8 mouse cellular contexts compared by ENCODE assay signal in genomic region chr2:164834531-164834930, GRCm38 (mm10). TPM values are rescaled to one million over a fixed set of nuclear protein-coding genes. Genes with fewer than 3 reads are reported as not detected.
A peak's percentile ranks its signal among the peaks of the same experiment; 100 is the strongest.
DNase-seq lines count a peak whose midpoint lies in the region; ATAC-seq and TF ChIP-seq lines count a peak whose summit lies in the region.

No protein-coding gene starts in this region.

- WGBS in heart, adult 2 months: 42% methylated on average over 8 of the region's 8 CpGs
- WGBS in hindbrain, embryonic 14.5 days: 37% methylated on average over 8 of the region's 8 CpGs
- 41% methylated on average over 8 of the region's 8 CpGs for WGBS in liver, embryonic 15.5 days (ENCODE audit: insufficient replicate concordance)
- WGBS in stomach, embryonic 14.5 days: 50% methylated on average over 8 of the region's 8 CpGs

- no peak for ATAC-seq in hindbrain, embryonic 14.5 days (ENCODE audit: low FRiP score)
- ATAC-seq in liver, embryonic 15.5 days (ENCODE audit: insufficient read depth): no peak
- ATAC-seq in stomach, embryonic 14.5 days (ENCODE audit: insufficient number of reproducible peaks, insufficient read depth, low FRiP score, low read depth): no peak

- peak; percentile 43 to 45 for DNase-seq in heart, adult 2 months
- DNase-seq in heart, adult 8-10 months (ENCODE audit: low spot score): no peak
- DNase-seq in brain, adult 2 months (ENCODE audit: low read depth, low spot score): peak; percentile 60
- DNase-seq in hindbrain, embryonic 14.5 days (ENCODE audit: low spot score): no peak
- DNase-seq in testis, postnatal 10 days (ENCODE audit: low spot score): no peak
- DNase-seq in ovary, adult 18-20 months (ENCODE audit: low spot score): no peak

- H3K27ac ChIP-seq in heart, adult 2 months: peak overlapping the region; percentile 99
- no peak overlapping the region for H3K27ac ChIP-seq in hindbrain, embryonic 14.5 days
- peak overlapping the region; percentile 81; the same call in 1 of the 2 replicates for H3K27ac ChIP-seq in liver, embryonic 15.5 days (replicated peaks)
- H3K27ac ChIP-seq in stomach, embryonic 14.5 days (ENCODE audit: low read length): no peak overlapping the region

- TF ChIP-seq POLR2A in heart, adult 2 months (IDR thresholded peaks at IDR 0.05; ENCODE audit: insufficient read depth, low read depth, low read length): no peak

- intact Hi-C loops in heart, adult 2 months (cut with DNase I): loop anchor here (2.0 to 10.0 kb wide), 3 partner anchors 20 to 200 kb away; partner anchors contain the start of gene Ncoa5

- H3K4me3 ChIP-seq in heart, adult 2 months: peak overlapping the region; percentile 92
- peak overlapping the region; percentile 68 for H3K4me3 ChIP-seq in hindbrain, embryonic 14.5 days (replicated peaks; ENCODE audit: low read length)
- H3K4me3 ChIP-seq in liver, embryonic 15.5 days (replicated peaks): peak overlapping the region; percentile 68
- peak overlapping the region; percentile 78 for H3K4me3 ChIP-seq in stomach, embryonic 14.5 days (ENCODE audit: low read depth, low read length)

- H3K4me2 ChIP-seq in hindbrain, embryonic 14.5 days (replicated peaks): peak overlapping the region; percentile 99
- peak overlapping the region; percentile 99 for H3K4me2 ChIP-seq in liver, embryonic 15.5 days
- H3K4me2 ChIP-seq in stomach, embryonic 14.5 days (replicated peaks; ENCODE audit: low read depth, low read length): peak overlapping the region; percentile 98

- H3K79me2 ChIP-seq in heart, adult 2 months (replicated peaks; ENCODE audit: control insufficient read depth, insufficient read depth, low read length): no peaks in the 10 kb centered on the region

- peak overlapping the region; percentile 81 for H3K9ac ChIP-seq in heart, adult 2 months (ENCODE audit: low read depth, low read length)
- H3K9ac ChIP-seq in hindbrain, embryonic 14.5 days: peak overlapping the region; percentile 70
- no peak overlapping the region; the same call in 1 of the 2 replicates for H3K9ac ChIP-seq in liver, embryonic 15.5 days
- H3K9ac ChIP-seq in stomach, embryonic 14.5 days (replicated peaks; ENCODE audit: low read depth, low read length): peak overlapping the region; percentile 67

- H3K36me3 ChIP-seq in heart, adult 2 months (ENCODE audit: control insufficient read depth, insufficient read depth, low read length): no peaks in the 10 kb centered on the region
- H3K36me3 ChIP-seq in hindbrain, embryonic 14.5 days (replicated peaks; ENCODE audit: control insufficient read depth, insufficient read depth): peaks cover 27% of the 10 kb centered on the region
- H3K36me3 ChIP-seq in liver, embryonic 15.5 days (replicated peaks): peaks cover 39% of the 10 kb centered on the region
- H3K36me3 ChIP-seq in stomach, embryonic 14.5 days (ENCODE audit: control insufficient read depth, insufficient read depth, low read length): peaks cover 11% of the 10 kb centered on the region

- TF ChIP-seq CTCF in heart, adult 2 months (IDR thresholded peaks at IDR 0.05): peak; percentile 30

- H3K4me1 ChIP-seq in heart, adult 2 months (ENCODE audit: control insufficient read depth, insufficient read depth, low read length): peaks cover 7% of the 10 kb centered on the region
- H3K4me1 ChIP-seq in hindbrain, embryonic 14.5 days (replicated peaks; ENCODE audit: control insufficient read depth, insufficient read depth, low read length): peaks cover 16% of the 10 kb centered on the region
- H3K4me1 ChIP-seq in liver, embryonic 15.5 days (replicated peaks): peaks cover 33% of the 10 kb centered on the region
- peaks cover 9% of the 10 kb centered on the region; the same call in 1 of the 2 replicates for H3K4me1 ChIP-seq in stomach, embryonic 14.5 days (ENCODE audit: control insufficient read depth, insufficient read depth, low read length)

- H3K9me3 ChIP-seq in hindbrain, embryonic 14.5 days (ENCODE audit: control insufficient read depth, low read length): no peaks in the 10 kb centered on the region
- H3K9me3 ChIP-seq in liver, embryonic 15.5 days (replicated peaks): no peaks in the 10 kb centered on the region
- no peaks in the 10 kb centered on the region for H3K9me3 ChIP-seq in stomach, embryonic 14.5 days (ENCODE audit: control insufficient read depth, low read depth, low read length)

- no peak for TF ChIP-seq EP300 in heart, adult 2 months (IDR thresholded peaks at IDR 0.05; ENCODE audit: insufficient read depth, low read depth, low read length)

- no peaks in the 10 kb centered on the region for H3K27me3 ChIP-seq in heart, adult 2 months (ENCODE audit: control insufficient read depth, insufficient read depth, low read length)
- H3K27me3 ChIP-seq in hindbrain, embryonic 14.5 days (ENCODE audit: control insufficient read depth, insufficient read depth, low read length): no peaks in the 10 kb centered on the region
- H3K27me3 ChIP-seq in liver, embryonic 15.5 days: no peaks in the 10 kb centered on the region
- H3K27me3 ChIP-seq in stomach, embryonic 14.5 days (ENCODE audit: control insufficient read depth, insufficient read depth, low read length): no peaks in the 10 kb centered on the region

RNA-seq across cellular contexts. Expression of gene Neurl2, which starts 1.3 kb away (rescaled TPM):
- 10 to 100 TPM; 47.2 to 49.2 TPM for total RNA-seq in heart, adult 2 months (2021)
- 54.2 and 54.8 TPM in 2 replicates for polyA plus RNA-seq in heart, adult 2 months (2012; rRNA removed)
- total RNA-seq in heart, adult 8-10 months (2022): 10 to 100 TPM; 53.8 to 59.3 (median 58.1) TPM
- polyA plus RNA-seq in hindbrain, embryonic 14.5 days (2014; fragmentation: Nextera tagmentation; extraction: Ambion mirVana): 5.8 and 7.9 TPM in 2 replicates
- 1.5 and 2.5 TPM in 2 replicates for polyA plus RNA-seq in liver, embryonic 15.5 days (2015; fragmentation: Nextera tagmentation; extraction: Ambion mirVana)
- polyA plus RNA-seq in stomach, embryonic 14.5 days (2014; fragmentation: Nextera tagmentation; extraction: Ambion mirVana): 6.3 and 8.3 TPM in 2 replicates

RNA-seq across cellular contexts. Expression of gene Ctsa, which starts 1.9 kb away (rescaled TPM):
- 10 to 100 TPM; 94.3 to 99.8 TPM for total RNA-seq in heart, adult 2 months (2021)
- polyA plus RNA-seq in heart, adult 2 months (2012; rRNA removed): 200 and 232 TPM in 2 replicates
- 100 to 1,000 TPM in 3 of 4 experiments, 10 to 100 TPM in 1; 94.7 to 106 (median 103) TPM for total RNA-seq in heart, adult 8-10 months (2022)
- polyA plus RNA-seq in hindbrain, embryonic 14.5 days (2014; fragmentation: Nextera tagmentation; extraction: Ambion mirVana): 85.9 and 89.6 TPM in 2 replicates
- polyA plus RNA-seq in liver, embryonic 15.5 days (2015; fragmentation: Nextera tagmentation; extraction: Ambion mirVana): 75.4 and 81.1 TPM in 2 replicates
- 130 and 134 TPM in 2 replicates for polyA plus RNA-seq in stomach, embryonic 14.5 days (2014; fragmentation: Nextera tagmentation; extraction: Ambion mirVana)

RNA-seq across cellular contexts. Expression of gene Spata25, which starts 6.2 kb away (rescaled TPM):
- total RNA-seq in heart, adult 2 months (2021): under 1 TPM; 0.60 to 0.68 TPM
- 0.23 TPM in 1 of 2 replicates, not detected in the other for polyA plus RNA-seq in heart, adult 2 months (2012; rRNA removed)
- 1 to 10 TPM in 1 of 4 experiments, under 1 TPM in 2, not detected in 1; 0.66 to 1.2 (median 0.80) TPM for total RNA-seq in heart, adult 8-10 months (2022)
- polyA plus RNA-seq in hindbrain, embryonic 14.5 days (2014; fragmentation: Nextera tagmentation; extraction: Ambion mirVana): not detected in 2 replicates
- not detected in 2 replicates for polyA plus RNA-seq in liver, embryonic 15.5 days (2015; fragmentation: Nextera tagmentation; extraction: Ambion mirVana)
- polyA plus RNA-seq in stomach, embryonic 14.5 days (2014; fragmentation: Nextera tagmentation; extraction: Ambion mirVana): not detected in 2 replicates

RNA-seq across cellular contexts. Expression of gene Zswim1, which starts 12.0 kb away (rescaled TPM):
- total RNA-seq in heart, adult 2 months (2021): 1 to 10 TPM; 4.5 to 5.3 TPM
- 5.1 and 6.4 TPM in 2 replicates for polyA plus RNA-seq in heart, adult 2 months (2012; rRNA removed)
- 1 to 10 TPM; 4.6 to 6.1 (median 5.1) TPM for total RNA-seq in heart, adult 8-10 months (2022)
- 25.7 and 26.7 TPM in 2 replicates for polyA plus RNA-seq in hindbrain, embryonic 14.5 days (2014; fragmentation: Nextera tagmentation; extraction: Ambion mirVana)
- 4.4 TPM in 2 replicates for polyA plus RNA-seq in liver, embryonic 15.5 days (2015; fragmentation: Nextera tagmentation; extraction: Ambion mirVana)
- polyA plus RNA-seq in stomach, embryonic 14.5 days (2014; fragmentation: Nextera tagmentation; extraction: Ambion mirVana): 16.0 and 17.6 TPM in 2 replicates

RNA-seq across cellular contexts. Expression of gene Pltp, which starts 23.0 kb away (rescaled TPM):
- 10 to 100 TPM; 33.8 to 36.1 TPM for total RNA-seq in heart, adult 2 months (2021)
- polyA plus RNA-seq in heart, adult 2 months (2012; rRNA removed): 57.4 and 71.2 TPM in 2 replicates
- 10 to 100 TPM; 32.8 to 40.4 (median 35.7) TPM for total RNA-seq in heart, adult 8-10 months (2022)
- polyA plus RNA-seq in hindbrain, embryonic 14.5 days (2014; fragmentation: Nextera tagmentation; extraction: Ambion mirVana): 148 and 167 TPM in 2 replicates
- polyA plus RNA-seq in liver, embryonic 15.5 days (2015; fragmentation: Nextera tagmentation; extraction: Ambion mirVana): 17.8 and 23.5 TPM in 2 replicates
- polyA plus RNA-seq in stomach, embryonic 14.5 days (2014; fragmentation: Nextera tagmentation; extraction: Ambion mirVana): 50.6 and 53.2 TPM in 2 replicates

Comparison
In these comparisons a context has a peak if more than half of its experiments do, and no peak if none do; other contexts are left out.
1. DNase-seq: peak in heart, adult 2 months (2 of 2) and brain, adult 2 months (single experiment); none in heart, adult 8-10 months (single experiment), hindbrain, embryonic 14.5 days (single experiment), testis, postnatal 10 days (single experiment) and ovary, adult 18-20 months (single experiment).
2. H3K27ac ChIP-seq: peak in heart, adult 2 months (single experiment) and liver, embryonic 15.5 days (single experiment); none in hindbrain, embryonic 14.5 days (single experiment) and stomach, embryonic 14.5 days (single experiment).
3. Peak in every context shown above with its lines, with median percentiles within 50 percentile points of each other: H3K4me3 ChIP-seq and H3K4me2 ChIP-seq.